Mouse (Mus musculus) heart, postnatal 10 days (tissue): ENCODE results near the gene Map3k6. TPM values are rescaled to one million over a fixed set of nuclear protein-coding genes. Genes with fewer than 3 reads are reported as not detected.

Source experiments
- DNase-seq, 2 experiments: peaks; one replicate each; pipeline ENCODE4 v3.0.0; 2021
- intact Hi-C: fragments of 180-260 bp; cut with DNase I; formaldehyde crosslinking; loops from one replicate; pipeline ENCODE4 v1.15.1; 2025
- total RNA-seq, 2 experiments: library from RNA; stranded (reverse); gene quantifications; 2 replicates each; pipeline ENCODE4 v1.2.3; 2021

The Map3k6 gene
- total RNA-seq, 2 experiments from 2014 or later, result 8.2 to 30.7 TPM

DNA sequence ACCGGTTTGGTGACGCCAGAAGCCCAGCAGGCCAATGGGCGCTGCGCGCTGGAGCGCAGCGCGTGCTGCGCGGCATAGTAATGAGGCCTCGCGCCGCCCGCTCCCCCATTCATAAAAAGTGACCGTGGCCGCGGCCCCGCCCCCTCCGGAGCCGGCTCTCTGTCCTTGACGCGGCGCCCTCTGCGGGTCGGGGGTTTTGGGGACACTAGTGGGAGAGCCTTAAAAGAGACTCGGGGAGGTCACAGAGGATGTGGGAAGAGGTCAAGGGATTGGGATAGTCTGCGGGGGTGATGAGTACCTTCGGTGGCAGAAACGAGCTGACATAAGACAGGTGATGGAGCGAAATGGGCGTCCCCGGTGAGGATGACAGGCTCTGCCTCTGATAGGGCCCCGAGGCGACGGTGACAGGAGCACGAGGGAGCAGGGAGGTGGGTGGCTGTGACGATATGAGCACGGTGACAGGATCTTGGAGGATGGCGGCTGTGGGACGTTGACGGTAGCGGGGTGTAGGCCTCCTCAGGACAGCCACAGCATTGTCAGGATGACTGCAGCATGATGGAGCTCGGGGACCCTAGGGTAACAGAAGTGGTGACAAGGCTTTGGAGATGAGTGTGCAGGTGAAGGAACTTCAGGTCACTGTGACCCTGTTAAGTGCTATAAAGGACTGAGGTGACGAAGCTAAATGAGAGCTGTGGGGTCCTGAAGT lies 27.9 kb upstream of the Map3k6 start:
- intact Hi-C loops, result loop anchor here (2.0 to 5.0 kb wide), 2 partner anchors 204 to 265 kb away; no protein-coding TSS in a partner anchor

DNA sequence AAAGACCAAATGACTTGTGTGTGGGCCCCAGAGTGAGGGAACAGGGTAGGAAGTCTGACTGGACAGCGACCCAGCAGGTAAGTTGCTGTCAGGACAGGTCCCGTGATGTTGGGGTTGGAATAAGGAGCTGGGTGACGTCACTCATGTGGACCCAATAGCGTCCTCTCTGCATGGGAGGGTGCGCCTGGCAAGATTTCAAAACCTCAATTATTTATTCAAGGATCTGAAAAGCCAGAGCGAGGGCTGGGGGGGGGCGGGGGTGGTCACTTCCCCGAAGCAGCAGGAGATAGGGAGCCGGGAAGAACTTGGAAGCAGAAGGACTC lies 27.4 kb upstream of the Map3k6 start:
- intact Hi-C loops, result loop anchor here (2.0 to 5.0 kb wide), 2 partner anchors 204 to 266 kb away; no protein-coding TSS in a partner anchor

More for the DNA sequence above, 27.9 kb upstream of the Map3k6 start:
- peak; percentile 85 to 86 for DNase-seq

DNA sequence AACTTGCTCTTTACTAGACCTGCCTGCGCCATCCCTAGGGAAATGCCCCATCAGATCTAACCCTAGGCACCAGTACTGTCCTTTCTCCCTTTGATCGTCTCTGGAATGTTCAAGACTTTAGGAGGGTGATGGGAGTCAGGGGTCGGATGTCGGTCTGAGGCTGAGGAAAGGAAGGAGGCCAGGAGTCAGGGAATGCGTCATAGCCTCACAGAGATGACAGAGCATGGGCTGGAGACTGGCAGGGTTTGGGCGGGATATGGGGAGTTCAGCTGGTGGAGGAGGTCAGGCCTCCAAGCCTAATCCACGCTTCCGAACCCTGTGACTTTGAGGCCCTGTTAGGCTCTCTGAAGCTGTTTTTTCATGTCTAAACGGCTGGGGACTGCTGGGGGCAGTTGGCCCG lies 27.0 kb upstream of the Map3k6 start:
- intact Hi-C loops, result loop anchor here (2.0 to 5.0 kb wide), 2 partner anchors 205 to 266 kb away; no protein-coding TSS in a partner anchor
- no peak for DNase-seq

More for the DNA sequence above, 27.4 kb upstream of the Map3k6 start:
- peak in 1 of 2 experiments; percentile 29 for DNase-seq

DNA sequence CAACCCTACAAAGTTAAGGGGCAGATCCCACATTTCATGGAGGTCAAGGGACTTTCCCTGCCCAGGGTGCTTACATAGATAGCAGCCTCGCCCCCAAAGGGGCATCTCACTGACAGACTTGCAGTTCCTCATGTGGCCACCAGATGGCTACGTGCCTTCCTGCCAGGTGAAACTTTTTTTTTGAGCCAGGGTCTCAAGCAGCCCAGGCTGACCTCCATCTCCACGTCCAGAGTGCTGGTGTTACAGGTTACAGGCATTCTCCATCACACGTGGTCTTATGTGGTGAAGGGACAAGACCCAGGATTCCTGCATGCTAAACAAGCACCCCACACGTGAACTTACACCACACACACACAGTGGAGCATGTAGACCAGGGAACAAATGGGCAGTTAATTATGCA lies 23.0 kb upstream of the Map3k6 start:
- intact Hi-C loops, result loop anchor here (1.0 to 2.0 kb wide), 2 partner anchors 34 to 79 kb away; no protein-coding TSS in a partner anchor
- peak; percentile 61 to 74 for DNase-seq

DNA sequence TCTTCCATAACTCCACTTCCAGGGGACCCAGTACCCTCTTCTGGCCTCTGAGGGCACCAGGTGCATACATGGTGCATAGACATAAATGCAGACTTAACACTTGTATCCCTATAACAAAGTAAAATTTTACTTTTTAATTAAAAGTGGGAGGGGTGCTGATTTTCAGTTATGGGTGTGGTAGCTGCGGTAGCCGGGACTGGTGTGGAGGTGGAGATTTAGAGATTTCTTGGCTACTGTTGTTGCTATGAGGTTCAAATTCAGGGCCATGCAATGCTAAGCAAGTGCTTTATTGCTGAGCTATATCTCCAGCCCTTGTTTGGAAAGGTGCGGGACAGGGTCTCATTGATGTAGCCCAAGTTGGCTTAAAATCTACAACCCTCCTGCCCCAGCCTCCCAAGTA lies 21.9 kb upstream of the Map3k6 start:
- DNase-seq, result no peak
- intact Hi-C loops, result no loop called here

DNA sequence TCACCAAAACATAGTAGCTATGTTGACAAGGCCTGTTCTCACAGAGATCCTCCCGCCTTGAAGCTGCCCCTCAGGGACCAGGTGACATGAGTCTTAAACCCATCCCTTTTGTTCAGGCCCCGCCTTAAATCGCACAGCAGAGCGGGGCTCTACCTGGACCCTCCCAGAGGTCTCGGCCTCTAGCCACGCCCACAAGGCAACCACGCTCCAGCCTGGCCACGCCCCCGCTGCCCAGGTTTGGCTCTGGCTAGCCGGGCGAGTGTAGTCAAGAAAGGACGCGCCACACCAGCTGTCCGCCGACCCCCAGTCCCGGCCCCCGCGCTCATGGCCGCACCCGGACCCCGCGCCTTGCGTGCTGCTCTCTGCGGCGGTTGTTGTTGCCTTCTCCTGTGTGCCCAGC lies 20.0 kb upstream of the Map3k6 start:
- intact Hi-C loops, result no loop called here
- no peak for DNase-seq

DNA sequence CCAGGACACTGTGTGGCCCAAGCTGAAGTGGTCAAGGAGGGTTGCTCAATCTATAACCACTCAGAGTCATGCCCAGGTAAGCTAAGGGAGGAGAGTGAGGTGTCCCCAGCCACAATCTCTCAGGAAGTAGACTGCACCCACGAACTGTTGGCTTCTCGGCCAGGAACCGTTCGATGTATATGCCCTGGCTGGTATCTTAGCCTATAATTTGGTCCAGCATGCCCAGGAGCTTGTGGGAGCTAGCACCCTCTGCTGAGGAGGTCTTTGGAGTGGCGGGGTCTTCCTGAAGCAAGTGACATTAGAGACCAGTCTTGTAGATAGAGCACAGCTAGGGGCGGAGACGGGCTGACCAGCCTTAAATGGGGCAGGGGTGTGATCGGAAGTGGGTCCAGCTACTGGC lies 18.9 kb upstream of the Map3k6 start:
- DNase-seq, result no peak
- intact Hi-C loops, result no loop called here

DNA sequence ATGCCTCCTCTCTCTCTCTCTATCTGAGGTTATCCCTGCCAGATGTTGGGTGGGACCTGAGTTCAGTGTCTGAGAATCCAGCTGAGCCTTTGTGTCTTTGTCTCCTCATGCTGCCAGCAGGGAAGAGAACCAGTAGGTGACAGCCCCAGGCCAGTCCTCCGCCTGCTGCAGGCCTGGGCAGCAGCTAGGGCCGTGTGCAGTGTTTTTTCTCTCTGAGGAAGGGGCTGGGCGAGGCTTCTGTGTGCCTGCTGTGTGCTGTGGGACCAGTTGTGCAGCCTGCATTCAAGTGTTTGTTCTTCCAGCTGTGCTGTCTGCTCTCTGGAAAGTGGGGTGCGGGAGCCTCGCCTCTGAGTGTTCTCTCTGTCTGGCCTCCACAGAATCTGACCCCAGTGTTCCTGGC lies 16.7 kb upstream of the Map3k6 start:
- DNase-seq, result no peak
- intact Hi-C loops, result no loop called here

DNA sequence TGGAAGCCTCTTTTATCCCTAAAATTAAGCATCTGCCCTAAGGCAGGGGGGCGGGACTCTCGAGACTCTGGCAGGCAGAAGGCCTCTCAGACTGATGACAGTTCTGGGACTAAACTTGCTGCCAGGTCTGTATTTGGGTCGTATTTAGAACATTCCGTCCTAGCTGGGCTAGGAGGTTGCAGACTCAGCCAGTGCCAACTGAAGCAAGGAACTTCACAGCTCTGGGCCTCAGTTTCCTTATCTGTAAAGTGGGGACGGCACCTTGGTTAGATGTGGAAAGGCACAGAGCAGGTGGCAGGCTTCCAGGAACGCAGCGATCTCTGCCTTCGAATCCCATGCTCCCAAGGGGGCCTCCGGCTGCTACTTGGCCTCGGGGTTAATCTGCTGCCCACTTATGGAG lies 14.5 kb upstream of the Map3k6 start:
- intact Hi-C loops, result loop anchor here (1.0 kb wide), 1 partner anchor 33 kb away; no protein-coding TSS in a partner anchor
- peak; percentile 56 to 59 for DNase-seq

DNA sequence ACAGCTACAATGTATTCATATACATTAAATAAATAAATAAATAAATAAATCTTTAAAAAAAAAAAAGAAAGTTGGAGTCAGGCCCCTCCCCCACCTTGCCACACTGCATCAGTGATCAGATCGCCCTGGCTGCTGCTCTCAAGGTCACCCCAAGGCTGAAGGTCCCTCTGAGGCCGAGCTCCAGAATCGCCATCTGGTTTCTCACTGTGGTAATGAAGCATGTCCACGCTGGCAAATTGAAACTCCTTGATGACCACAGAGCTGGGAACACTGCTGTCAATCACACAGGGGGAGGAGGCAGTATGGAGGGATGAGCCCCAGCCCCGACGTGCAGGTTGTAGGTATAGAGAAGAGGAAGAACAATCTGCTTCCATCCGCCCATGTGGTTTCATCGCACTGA lies 13.0 kb upstream of the Map3k6 start:
- no peak for DNase-seq
- intact Hi-C loops, result no loop called here

DNA sequence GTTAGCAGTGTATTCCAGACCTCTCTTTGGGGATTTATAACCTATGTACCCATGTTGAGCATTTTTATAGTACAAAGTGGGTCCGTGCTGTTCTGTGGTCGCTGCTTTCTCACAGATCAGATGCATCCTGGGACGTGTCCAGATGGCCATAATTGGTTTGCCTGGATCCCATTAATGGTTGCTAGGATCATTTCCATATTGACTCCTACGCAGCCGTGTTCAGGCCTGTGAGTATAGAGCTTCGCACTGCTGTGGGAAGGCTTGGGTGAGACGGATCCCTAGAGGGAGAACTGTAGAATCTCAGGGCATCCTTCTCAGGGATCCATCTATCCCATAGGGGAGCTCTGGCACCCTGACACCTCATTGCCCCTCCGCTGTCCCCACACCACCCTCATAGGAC lies 11.0 kb upstream of the Map3k6 start:
- intact Hi-C loops, result no loop called here
- no peak for DNase-seq

DNA sequence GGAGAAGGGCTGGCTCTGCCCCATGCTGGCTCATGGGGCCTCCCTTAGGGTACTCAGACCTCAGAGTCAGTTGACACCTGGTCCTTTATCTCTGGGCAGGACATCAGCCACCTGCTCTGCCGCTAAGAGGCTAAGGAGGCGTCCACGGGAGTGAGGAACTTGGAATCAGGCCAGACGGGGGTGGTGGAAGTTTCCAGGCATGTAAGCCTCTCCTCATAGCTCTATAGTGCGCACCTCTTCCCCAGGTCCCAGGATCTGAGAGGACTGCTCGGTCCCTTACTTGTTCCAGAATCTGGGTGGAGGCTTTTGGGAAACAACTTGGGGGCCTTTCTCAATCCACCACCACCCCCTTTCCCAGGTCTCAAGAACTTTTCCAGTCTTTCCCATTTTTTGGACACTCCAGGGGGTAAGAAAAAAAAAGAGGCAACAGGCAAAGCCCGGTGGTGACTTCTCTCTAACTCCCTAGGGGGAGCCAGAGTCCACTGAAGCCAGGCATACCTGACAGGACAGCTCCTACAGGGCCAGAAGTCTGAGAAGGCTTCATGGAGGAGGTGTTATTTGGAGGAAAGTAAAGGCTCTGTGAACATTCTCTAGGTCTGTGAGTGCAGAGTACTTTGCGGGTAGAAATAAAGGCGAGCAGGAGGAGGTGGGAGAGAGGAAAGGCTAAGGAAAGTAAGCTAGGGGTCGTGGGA lies 7.2 kb upstream of the Map3k6 start:
- intact Hi-C loops, result loop anchor here (1.0 kb wide), 2 partner anchors 19 to 64 kb away; no protein-coding TSS in a partner anchor
- DNase-seq, result peak; percentile 47 to 60

DNA sequence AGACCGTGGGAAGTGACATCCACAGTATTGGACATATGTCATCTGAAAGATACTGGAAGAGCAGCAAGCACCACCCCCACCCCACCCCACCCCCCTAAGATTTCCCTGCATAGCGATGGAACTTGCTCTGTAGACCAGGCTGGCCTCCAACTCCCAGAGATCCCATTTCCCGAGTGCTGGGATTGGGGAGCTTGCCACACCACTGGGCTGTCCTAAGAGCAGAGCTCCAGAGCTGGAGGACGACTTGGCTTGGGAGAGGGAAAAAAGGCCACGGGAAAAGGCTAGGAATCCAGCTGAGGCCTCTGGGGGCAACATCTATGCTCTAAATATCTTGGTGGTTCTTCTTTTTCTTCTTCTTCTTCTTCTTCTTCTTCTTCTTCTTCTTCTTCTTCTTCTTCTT lies 5.8 kb upstream of the Map3k6 start:
- no peak for DNase-seq
- intact Hi-C loops, result no loop called here

DNA sequence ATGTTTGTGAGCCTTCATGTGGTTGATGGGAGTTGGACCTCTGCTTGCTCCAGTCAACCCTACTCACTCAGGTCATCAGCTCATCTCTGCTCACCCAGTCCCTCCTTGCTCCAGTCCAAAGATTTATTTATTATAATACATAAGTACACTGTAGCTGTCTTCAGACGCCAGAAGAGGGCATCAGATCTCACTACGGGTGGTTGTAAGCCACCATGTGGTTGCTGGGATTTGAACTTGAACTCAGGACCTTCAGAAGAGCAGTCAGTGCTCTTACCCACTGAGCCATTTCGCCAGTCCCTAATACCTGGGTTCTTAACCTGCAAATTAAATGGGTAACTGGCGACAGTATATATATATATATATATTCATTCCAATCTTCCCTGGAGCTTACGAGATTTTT lies 5.2 kb upstream of the Map3k6 start:
- no peak for DNase-seq
- intact Hi-C loops, result no loop called here

DNA sequence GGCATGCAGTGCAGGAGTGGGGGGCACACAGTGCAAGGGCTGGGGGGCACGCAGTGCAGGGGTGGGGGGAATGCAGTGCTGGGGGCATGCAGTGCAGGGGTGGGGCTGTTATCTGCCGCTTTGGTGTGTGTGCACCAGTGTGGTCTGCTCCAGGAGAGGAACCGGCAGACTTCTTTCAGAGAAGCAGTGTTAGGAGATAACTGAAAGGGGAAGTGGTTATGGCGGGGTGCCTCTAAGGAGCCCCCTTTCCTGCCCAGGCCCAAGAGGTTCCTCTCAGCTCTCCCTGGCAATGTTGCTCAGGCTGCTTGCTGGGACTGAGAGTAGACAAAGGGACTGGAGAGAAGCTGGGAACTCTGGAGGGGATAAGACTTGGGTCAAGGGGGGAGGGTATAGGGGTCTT lies 2.7 kb upstream of the Map3k6 start:
- DNase-seq, result no peak

DNA sequence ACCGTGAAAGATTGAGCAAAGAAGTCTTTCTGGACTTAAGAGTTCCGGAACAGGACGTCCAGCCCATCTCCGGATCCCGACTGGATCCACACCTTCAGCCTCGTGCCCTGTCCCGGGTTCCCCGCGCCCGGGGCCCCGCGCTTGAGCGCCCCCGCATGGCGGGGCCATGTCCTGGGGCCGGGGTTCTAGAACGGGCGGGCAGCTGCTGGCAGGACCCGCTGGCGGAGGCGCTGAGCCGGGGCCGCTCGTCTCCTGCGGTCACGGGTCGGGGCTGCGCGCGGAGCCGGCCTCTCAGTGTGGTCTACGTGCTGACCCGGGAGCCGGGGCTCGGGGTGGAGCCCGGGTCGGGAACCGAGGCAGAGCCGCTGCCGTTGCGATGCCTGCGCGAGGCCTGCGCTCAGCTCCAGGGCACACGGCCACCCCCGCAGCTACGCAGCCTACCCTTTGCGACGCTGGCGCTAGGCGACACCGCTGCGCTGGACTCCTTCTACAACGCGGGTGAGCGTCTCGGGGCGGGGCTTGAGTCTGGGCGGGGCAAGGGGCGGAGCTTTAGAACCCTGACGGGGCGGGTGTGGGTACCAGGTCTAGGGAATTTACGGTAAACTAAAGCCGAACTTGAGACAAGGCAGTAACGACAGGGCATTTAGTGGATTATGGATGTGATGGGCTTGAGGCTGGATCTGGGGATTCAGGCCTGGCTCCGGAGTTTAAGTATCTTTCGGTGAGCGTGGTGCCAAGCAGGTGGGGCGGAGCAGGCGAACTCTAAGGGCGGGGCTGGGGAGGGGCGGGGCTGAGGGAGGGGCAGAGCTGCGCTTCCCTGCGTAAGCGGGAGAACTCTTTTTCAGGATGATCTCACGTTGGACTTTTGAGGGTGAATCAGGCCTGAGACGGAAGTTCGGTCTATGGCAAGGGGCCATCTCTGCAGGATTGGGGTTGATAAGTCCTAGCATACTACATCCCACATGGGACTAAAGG lies 603 bp downstream of the Map3k6 start:
- peak; percentile 93 to 94 for DNase-seq
- intact Hi-C loops, result no loop called here

More for the DNA sequence above, 2.7 kb upstream of the Map3k6 start:
- intact Hi-C loops, result no loop called here

DNA sequence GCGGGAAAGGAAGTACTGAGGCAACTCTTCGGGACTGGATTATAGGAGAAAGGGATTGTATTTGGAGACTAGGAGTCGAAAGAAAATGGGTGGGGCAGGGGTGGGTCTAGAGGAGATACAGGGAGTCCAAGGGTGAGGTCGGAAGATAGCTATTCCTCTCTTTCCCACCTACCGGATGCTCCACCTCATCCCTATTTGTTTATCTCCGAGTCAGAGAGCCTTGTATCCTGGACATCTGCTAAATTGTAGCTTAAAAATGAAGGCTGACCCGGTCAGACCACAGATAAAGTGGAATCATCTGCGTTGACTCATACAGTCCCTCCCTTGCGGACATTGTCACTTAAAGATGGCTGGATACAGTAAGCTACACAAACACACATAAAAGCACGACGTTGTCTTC lies 1.3 kb downstream of the Map3k6 start:
- intact Hi-C loops, result no loop called here
- DNase-seq, result no peak

DNA sequence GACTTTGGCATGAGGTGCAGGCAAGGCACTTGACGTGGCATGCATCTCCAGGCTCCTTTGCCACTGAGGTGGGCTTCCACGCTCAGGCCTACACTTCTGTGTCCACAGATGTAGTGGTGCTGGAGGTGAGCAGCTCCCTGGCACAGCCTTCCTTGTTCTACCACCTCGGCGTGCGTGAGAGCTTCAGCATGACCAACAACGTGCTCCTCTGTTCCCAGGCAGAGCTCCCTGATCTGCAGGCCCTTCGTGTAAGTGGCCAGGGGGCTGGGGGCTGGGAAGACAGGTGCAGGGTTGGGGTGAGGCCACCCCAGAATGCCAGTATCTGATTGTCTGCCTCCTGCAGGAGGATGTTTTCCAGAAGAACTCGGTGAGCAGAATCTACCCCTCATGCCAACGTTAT lies 2.1 kb downstream of the Map3k6 start:
- DNase-seq, result no peak
- intact Hi-C loops, result no loop called here

DNA sequence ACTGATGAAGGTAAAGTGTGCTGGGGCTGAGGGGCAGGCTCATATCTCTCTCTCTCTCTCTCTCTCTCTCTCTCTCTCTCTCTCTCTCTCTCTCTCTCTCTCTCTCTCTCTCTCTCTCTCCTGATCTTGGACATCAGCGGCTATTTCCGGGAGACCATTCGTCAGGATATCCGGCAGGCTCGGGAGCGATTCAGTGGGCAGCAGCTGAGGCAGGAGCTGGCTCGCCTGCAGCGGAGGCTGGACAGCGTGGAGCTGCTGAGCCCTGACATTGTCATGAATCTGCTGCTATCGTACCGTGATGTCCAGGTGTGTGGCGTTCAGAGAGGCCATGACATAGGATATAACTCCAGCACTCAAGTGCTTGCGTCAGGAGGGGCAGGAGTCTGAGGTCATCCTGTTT lies 2.9 kb downstream of the Map3k6 start:
- intact Hi-C loops, result no loop called here
- DNase-seq, result no peak

DNA sequence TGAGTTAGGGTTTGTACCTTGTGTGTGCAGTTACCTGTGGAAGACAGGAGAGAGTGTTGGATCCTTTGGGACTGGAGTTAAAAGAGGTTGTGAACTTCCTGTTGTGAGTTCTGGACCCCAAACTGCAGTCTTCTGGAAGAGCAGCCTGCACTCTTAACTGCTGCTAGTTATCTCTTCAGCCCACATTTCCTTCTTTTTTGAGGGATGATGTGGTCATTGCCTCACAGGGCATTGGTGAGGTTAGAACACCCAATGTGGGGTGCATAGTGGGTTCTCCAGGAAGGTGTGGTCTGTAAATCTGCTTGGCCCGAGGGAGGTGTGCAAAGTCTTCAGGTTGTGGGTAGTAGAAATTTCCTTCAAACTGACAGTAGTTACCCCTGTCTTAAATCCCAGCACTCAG lies 3.7 kb downstream of the Map3k6 start:
- intact Hi-C loops, result no loop called here
- no peak for DNase-seq

DNA sequence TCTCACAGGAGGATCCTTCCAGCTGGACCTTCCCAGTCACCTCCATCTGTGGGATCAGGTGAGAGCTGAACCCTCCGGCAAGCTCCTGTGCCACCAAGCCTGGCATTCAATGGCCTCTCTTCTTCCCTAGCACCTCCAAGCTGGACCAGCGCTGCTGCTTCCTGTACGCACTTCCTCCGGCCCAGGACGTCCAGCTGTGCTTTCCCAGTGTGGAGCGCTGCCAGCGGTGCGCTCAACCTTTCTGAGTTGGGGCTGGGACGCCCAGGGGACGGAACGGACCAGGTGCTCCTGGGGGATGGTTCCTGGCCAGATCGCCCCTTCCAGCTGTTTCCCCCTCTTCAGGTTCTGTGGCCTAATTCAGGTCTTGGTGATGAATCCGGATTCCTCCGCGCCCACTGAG lies 6.5 kb downstream of the Map3k6 start:
- peak; percentile 44 to 56 for DNase-seq
- intact Hi-C loops, result no loop called here
